Mouse (Mus musculus) hindbrain, embryonic 13.5 days (tissue): ENCODE data around the gene Mon1b. TPM values are rescaled to one million over a fixed set of nuclear protein-coding genes. Genes with fewer than 3 reads are reported as not detected.
A peak's percentile ranks its signal among the peaks of the same experiment; 100 is the strongest.

Source experiments
- ATAC-seq: fragments of 200-750 bp; cut with Nextera tagmentation; 2 replicates; pipeline ENCODE4 v1.8.0; 2017; ENCODE audit warnings: moderate TSS enrichment; ENCODE audit not compliant: low FRiP score
- H3K27ac ChIP-seq: fragments of 300-500 bp; sonication (generic); 2 replicates; pipeline ENCODE4 v1.5.1; 2015; ENCODE audit warnings: inconsistent platforms, mild to moderate bottlenecking, moderate library complexity
- H3K27me3 ChIP-seq: fragments of 300-500 bp; sonication (generic); 2 replicates; pipeline ENCODE4 v1.6.1; 2015; ENCODE audit warnings: mild to moderate bottlenecking, inconsistent platforms
- H3K36me3 ChIP-seq: fragments of 300-500 bp; sonication (generic); 2 replicates; pipeline ENCODE4 v1.6.1; 2015; ENCODE audit warnings: mild to moderate bottlenecking, inconsistent platforms
- H3K4me1 ChIP-seq: fragments of 300-500 bp; sonication (generic); replicated peaks from 2 replicates; pipeline ENCODE4 v1.6.1; 2015; ENCODE audit warnings: inconsistent platforms
- H3K4me2 ChIP-seq: fragments of 300-500 bp; sonication (generic); 2 replicates; pipeline ENCODE4 v1.6.1; 2015; ENCODE audit warnings: inconsistent platforms, mild to moderate bottlenecking, moderate library complexity
- H3K4me3 ChIP-seq: fragments of 300-500 bp; sonication (generic); 2 replicates; pipeline ENCODE4 v1.5.1; 2015; ENCODE audit warnings: mild to moderate bottlenecking, inconsistent platforms
- H3K9ac ChIP-seq: fragments of 300-500 bp; sonication (generic); 2 replicates; pipeline ENCODE4 v1.6.1; 2015; ENCODE audit warnings: mild to moderate bottlenecking, inconsistent platforms
- H3K9me3 ChIP-seq: fragments of 300-500 bp; sonication (generic); 2 replicates; pipeline ENCODE4 v1.6.1; 2016; ENCODE audit warnings: inconsistent platforms
- WGBS: fragments of 180-500 bp; shearing (Covaris S2); methylation state at CpG from one replicate; pipeline ENCODE4 v1.1.7; 2015; 5-methylcytosine and 5-hydroxymethylcytosine counted together
- polyA plus RNA-seq: library from polyadenylated mRNA; unstranded; fragments of >200 nt; fragmentation: Nextera tagmentation; extraction: Ambion mirVana; gene quantifications from 2 replicates; pipeline ENCODE4 v1.2.1, GENCODE M21; 2015

The Mon1b gene
- polyA plus RNA-seq, 1 experiment from 2014 or later: 10.9 TPM

DNA sequence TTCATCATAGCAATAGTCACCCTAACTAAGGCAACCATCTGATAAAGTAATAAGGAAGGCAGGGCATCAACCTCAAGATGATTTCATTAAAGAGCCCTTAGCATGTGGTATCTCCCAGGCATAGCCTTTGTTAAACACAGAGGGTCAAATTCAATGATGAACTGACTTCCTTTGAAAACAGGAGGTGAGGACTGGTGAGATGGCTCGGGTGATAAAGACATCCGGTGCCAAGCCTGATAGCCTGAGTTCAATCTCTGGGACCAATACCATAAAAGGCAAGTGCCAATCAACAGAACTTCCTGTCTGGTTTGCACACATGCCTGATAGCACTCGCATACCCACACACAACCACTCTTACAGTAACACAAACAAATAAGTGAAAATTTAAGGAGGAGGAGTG lies 44.0 kb downstream of the Mon1b start:
- Histone ChIP-seq H3K9ac (no peak overlapping the region), H3K27me3 (no peaks in the 10 kb centered on the region), H3K4me2 (no peak overlapping the region), H3K4me1 (no peaks in the 10 kb centered on the region), H3K4me3 (no peak overlapping the region), H3K27ac (no peak overlapping the region), H3K36me3 (no peaks in the 10 kb centered on the region), H3K9me3 (no peaks in the 10 kb centered on the region)
- ATAC-seq: no peak
- 84% methylated on average over 3 of the region's 3 CpGs for WGBS

DNA sequence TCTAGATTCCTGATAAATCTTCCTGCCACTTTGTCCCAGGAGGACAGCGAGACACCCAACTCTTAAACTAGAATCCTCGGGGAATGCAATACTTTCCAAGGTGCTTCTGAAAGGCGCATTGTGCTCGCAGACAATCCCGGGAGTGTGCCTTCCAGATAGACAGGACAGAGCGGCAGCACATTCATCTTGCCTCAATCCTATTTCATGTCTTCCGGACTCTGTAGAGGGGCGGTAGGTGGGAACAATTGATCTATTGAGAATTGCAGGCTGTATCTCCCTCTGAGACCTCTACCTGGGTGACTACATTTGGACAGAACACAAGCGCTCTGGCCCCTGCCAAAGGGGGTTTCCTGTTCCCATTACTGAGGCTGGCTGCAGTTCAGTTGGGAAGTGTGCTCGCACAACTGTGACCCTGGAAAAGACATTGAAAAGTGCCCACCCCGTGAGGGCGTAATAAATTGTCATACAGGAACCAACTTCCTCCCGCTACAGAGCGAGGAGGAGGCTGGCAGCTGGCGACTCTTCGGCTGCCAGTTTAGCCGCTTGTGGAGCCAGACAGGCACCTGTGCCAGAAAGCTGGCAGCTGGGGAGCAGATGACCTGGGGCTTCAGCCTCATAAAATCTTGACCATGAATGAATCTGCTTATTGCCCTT lies 52.6 kb downstream of the Mon1b start:
- 77% methylated on average over 17 of the region's 17 CpGs for WGBS
- H3K4me3 ChIP-seq: no peak overlapping the region
- H3K27me3 ChIP-seq: no peaks in the 10 kb centered on the region
- H3K9me3 ChIP-seq: no peaks in the 10 kb centered on the region
- no peak overlapping the region for H3K9ac ChIP-seq
- no peaks in the 10 kb centered on the region for H3K36me3 ChIP-seq
- ATAC-seq: no peak
- no peak overlapping the region for H3K27ac ChIP-seq
- H3K4me2 ChIP-seq: no peak overlapping the region
- peaks cover 8% of the 10 kb centered on the region for H3K4me1 ChIP-seq

DNA sequence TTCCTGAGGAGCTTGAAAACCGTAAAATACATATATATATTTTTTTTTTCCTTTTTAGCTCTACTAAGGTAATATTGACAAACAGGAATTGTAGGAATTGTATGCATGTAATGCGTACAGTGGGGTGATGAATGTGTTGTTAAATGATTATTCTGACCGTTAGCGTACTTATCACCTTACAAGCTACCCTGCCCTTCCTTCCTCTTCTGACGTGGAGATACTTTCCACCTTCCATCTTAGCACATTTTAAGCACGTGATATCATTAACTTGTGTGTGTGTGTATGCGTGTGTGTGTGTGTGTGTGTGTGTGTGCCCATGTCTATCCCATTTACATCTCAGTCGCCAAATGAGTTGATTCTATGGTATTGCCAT lies 53.1 kb downstream of the Mon1b start:
- WGBS: 88% methylated on average over 8 of the region's 8 CpGs
- no peaks in the 10 kb centered on the region for H3K9me3 ChIP-seq
- no peak for ATAC-seq
- no peaks in the 10 kb centered on the region for H3K36me3 ChIP-seq
- H3K27me3 ChIP-seq: no peaks in the 10 kb centered on the region
- H3K4me3 ChIP-seq: no peak overlapping the region
- no peak overlapping the region for H3K27ac ChIP-seq
- peaks cover 8% of the 10 kb centered on the region for H3K4me1 ChIP-seq
- H3K4me2 ChIP-seq: no peak overlapping the region
- H3K9ac ChIP-seq: no peak overlapping the region

DNA sequence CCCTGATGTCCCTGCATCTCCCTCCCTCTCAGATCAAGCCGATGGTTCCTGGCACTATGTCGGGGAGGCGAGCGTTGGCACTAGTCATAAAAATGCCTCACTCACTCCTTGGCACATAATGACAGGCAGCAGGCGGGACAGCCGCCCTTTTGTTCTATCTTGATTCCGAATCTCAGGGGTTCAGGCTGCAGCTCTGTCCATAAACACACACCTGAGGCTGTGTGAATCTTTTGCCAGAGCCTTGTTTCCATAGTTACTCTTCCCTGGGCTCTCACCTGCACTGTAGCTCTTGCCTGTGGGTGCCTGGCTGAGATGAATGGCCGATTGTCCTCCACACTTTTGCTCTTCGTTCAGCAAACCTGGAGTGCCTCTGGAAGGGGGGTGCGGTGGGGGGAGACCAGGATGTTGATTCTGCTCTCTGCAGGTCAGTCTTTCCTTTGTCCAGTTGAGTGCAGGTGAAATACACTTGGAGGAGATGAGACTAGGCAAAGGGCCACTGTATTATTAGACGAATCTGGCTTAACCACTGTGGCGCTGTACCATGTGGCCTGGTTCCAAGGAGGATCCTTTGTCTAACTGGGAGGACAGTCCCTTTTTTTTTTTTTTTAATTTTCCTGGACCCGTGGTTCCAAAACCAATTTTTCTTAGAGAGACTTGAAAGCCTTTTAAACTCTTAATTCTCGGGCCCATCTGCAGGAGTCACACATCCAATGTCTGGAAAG lies 56.4 kb downstream of the Mon1b start:
- 68% methylated on average over 14 of the region's 14 CpGs for WGBS
- H3K9ac ChIP-seq: no peak overlapping the region
- ATAC-seq: no peak
- H3K27me3 ChIP-seq: no peaks in the 10 kb centered on the region
- no peaks in the 10 kb centered on the region for H3K9me3 ChIP-seq
- no peak overlapping the region for H3K4me2 ChIP-seq
- peak overlapping the region; percentile 23; the same call in 1 of the 2 replicates for H3K27ac ChIP-seq
- no peaks in the 10 kb centered on the region for H3K36me3 ChIP-seq
- H3K4me3 ChIP-seq: no peak overlapping the region
- H3K4me1 ChIP-seq: peaks cover 8% of the 10 kb centered on the region

Other genes with a start within 250 kb of the Mon1b start
- gene Syce1l, start 7.6 kb downstream of the Mon1b start, polyA plus RNA-seq: not detected in 2 replicates
- gene Adamts18, start 213.2 kb downstream of the Mon1b start, polyA plus RNA-seq: 1.5 and 1.7 TPM in 2 replicates